Mouse (Mus musculus) ES-Bruce4 (cell line): ENCODE results near the gene Ksr1. TPM values are rescaled to one million over a fixed set of nuclear protein-coding genes. Genes with fewer than 3 reads are reported as not detected.

Experiments used
- H3K27ac ChIP-seq: 2 replicates; pipeline ENCODE4 v1.5.1; 2012; ENCODE audit warnings: low read length, inconsistent platforms; ENCODE audit not compliant: insufficient read depth
- H3K27me3 ChIP-seq: 2 replicates; pipeline ENCODE4 v1.6.1; 2012; ENCODE audit warnings: mild to moderate bottlenecking, low read length, inconsistent platforms; ENCODE audit not compliant: control insufficient read depth, poor library complexity, insufficient read depth, severe bottlenecking
- H3K36me3 ChIP-seq: 2 replicates; pipeline ENCODE4 v1.6.1; 2012; ENCODE audit warnings: inconsistent platforms, mild to moderate bottlenecking, low read length, moderate library complexity; ENCODE audit not compliant: control insufficient read depth, poor library complexity, insufficient read depth, severe bottlenecking
- H3K4me1 ChIP-seq: one replicate; pipeline ENCODE4 v1.8.1; 2011; ENCODE audit warnings: low read length; ENCODE audit not compliant: control insufficient read depth, insufficient read depth
- H3K4me3 ChIP-seq: 2 replicates; pipeline ENCODE4 v1.5.1; 2011; ENCODE audit warnings: low read depth, mild to moderate bottlenecking, low read length
- H3K9ac ChIP-seq: 2 replicates; pipeline ENCODE4 v1.6.1; 2012; ENCODE audit warnings: low read depth, mild to moderate bottlenecking, inconsistent platforms; ENCODE audit not compliant: poor library complexity, severe bottlenecking
- H3K9me3 ChIP-seq: replicated peaks from 2 replicates; pipeline ENCODE4 v1.6.1; 2012; ENCODE audit warnings: mild to moderate bottlenecking, low read length, inconsistent platforms; ENCODE audit not compliant: control insufficient read depth, poor library complexity, insufficient read depth, severe bottlenecking
- CTCF ChIP-seq: IDR thresholded peaks from one replicate; pipeline ENCODE4 v1.8.1; 2011; ENCODE audit warnings: low read depth, low read length
- EP300 ChIP-seq: IDR thresholded peaks from 2 replicates; pipeline ENCODE4 v1.6.1; 2011; ENCODE audit warnings: low read depth, low read length; ENCODE audit not compliant: insufficient read depth
- POLR2A ChIP-seq: IDR thresholded peaks from one replicate; pipeline ENCODE4 v1.8.1; 2011; ENCODE audit warnings: low read length; ENCODE audit not compliant: insufficient read depth
- polyA plus RNA-seq: library from polyadenylated mRNA; stranded (reverse); fragments of >200 nt; gene quantifications from 2 replicates; pipeline ENCODE4 v1.2.4, GENCODE M21; 2011; ENCODE audit warnings: low read depth; ENCODE audit not compliant: missing spikeins, insufficient read depth, insufficient read length

Gene Ksr1
- polyA plus RNA-seq, 1 experiment, result 7.7 TPM

- Histone ChIP-seq H3K9me3 (no peaks in the 10 kb centered on the region), H3K36me3 (no peaks in the 10 kb centered on the region), H3K4me3 (no peak overlapping the region), H3K9ac (no peak overlapping the region), H3K27me3 (no peaks in the 10 kb centered on the region), H3K27ac (no peak overlapping the region), H3K4me1 (no peaks in the 10 kb centered on the region)
- no peak for TF ChIP-seq CTCF
- no peak for TF ChIP-seq POLR2A
- no peak for TF ChIP-seq EP300
These were observed 66.1 kb downstream of the Ksr1 start for GRCm38 (mm10) chr11:79080081-79080480.

DNA sequence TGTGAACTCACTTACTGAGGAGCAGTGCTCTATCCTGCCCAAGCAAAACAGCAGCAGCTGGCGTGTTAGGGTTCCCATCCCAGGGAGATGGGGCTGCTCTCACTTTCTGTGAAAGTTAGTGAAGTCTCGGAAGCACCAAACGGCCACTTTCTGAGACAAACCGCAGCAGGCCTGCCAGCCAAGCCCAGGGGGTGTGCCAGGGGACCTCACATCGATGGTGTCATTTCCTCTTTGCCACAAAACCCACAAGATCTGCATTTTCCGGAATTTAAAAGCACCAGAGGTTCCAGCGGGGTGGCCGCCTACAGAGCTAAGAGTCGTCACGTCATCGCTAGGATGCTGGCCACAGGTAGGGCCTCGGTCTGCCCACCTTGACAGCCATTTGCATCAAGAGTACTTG is 69.7 kb downstream of the Ksr1 start:
- Histone ChIP-seq H3K9me3 (no peaks in the 10 kb centered on the region), H3K27ac (no peak overlapping the region), H3K4me3 (no peak overlapping the region), H3K9ac (no peak overlapping the region), H3K4me1 (no peaks in the 10 kb centered on the region), H3K27me3 (no peaks in the 10 kb centered on the region), H3K36me3 (no peaks in the 10 kb centered on the region)
- no peak for TF ChIP-seq EP300
- no peak for TF ChIP-seq POLR2A
- TF ChIP-seq CTCF, result no peak

DNA sequence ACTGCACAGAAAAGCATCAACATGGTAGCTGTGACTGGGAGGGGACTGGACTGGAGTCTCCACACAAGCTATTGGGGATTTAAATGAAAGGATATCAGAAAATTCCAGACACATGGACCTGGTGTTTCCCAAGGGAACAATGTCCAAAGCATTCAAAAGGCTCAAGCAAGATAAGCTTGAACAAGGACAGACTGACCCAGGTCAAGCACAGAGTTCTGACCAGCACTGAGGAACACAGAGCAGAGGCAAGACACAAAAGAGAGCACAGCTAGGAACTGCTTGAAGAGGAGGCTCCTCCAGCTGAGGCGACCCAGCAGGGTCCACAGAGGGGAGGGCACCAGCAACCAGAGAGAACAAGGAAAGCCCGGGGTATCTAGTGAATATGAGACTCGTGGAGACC is 71.2 kb downstream of the Ksr1 start:
- Histone ChIP-seq H3K4me3 (no peak overlapping the region), H3K27ac (no peak overlapping the region), H3K9me3 (no peaks in the 10 kb centered on the region), H3K9ac (no peak overlapping the region), H3K36me3 (no peaks in the 10 kb centered on the region), H3K4me1 (no peaks in the 10 kb centered on the region), H3K27me3 (no peaks in the 10 kb centered on the region)
- TF ChIP-seq EP300, result no peak
- TF ChIP-seq CTCF, result no peak
- no peak for TF ChIP-seq POLR2A

DNA sequence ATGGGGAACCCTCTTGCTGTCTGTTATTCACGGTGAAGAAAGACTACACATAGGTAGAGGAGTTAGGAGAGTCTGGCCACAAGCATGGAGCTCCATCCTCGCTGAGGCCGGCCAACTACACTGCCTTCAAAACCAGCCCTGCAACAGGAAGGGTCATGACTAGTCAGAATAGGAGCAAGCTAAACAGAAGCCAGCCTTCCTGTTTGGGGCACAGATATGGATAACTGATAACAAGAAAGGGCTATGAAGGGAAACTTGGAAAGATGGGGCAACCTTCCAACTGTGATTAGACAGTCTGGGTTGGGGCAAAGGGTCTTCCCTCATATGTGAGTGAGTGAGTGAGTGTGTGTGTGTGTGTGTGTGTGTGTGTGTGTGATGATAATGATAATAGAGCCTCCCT is 71.6 kb downstream of the Ksr1 start:
- TF ChIP-seq EP300, result no peak
- TF ChIP-seq CTCF, result no peak
- no peak for TF ChIP-seq POLR2A
- H3K9ac ChIP-seq, result no peak overlapping the region
- H3K27ac ChIP-seq, result no peak overlapping the region
- no peak overlapping the region for H3K4me3 ChIP-seq
- no peaks in the 10 kb centered on the region for H3K36me3 ChIP-seq
- no peaks in the 10 kb centered on the region for H3K27me3 ChIP-seq
- no peaks in the 10 kb centered on the region for H3K4me1 ChIP-seq
- no peaks in the 10 kb centered on the region for H3K9me3 ChIP-seq

GRCm38 (mm10) chr11:79073583-79073982 is 72.6 kb downstream of the Ksr1 start:
- no peaks in the 10 kb centered on the region for H3K27me3 ChIP-seq
- TF ChIP-seq POLR2A, result no peak
- no peak for TF ChIP-seq CTCF
- no peaks in the 10 kb centered on the region for H3K36me3 ChIP-seq
- H3K4me3 ChIP-seq, result no peak overlapping the region
- H3K9me3 ChIP-seq, result no peaks in the 10 kb centered on the region
- no peak overlapping the region for H3K27ac ChIP-seq
- no peak overlapping the region for H3K9ac ChIP-seq
- H3K4me1 ChIP-seq, result no peaks in the 10 kb centered on the region

GRCm38 (mm10) chr11:79072108-79072507 is 74.1 kb downstream of the Ksr1 start:
- Histone ChIP-seq H3K36me3 (no peaks in the 10 kb centered on the region), H3K27ac (no peak overlapping the region), H3K27me3 (no peaks in the 10 kb centered on the region), H3K9ac (no peak overlapping the region), H3K4me1 (no peaks in the 10 kb centered on the region), H3K9me3 (no peaks in the 10 kb centered on the region), H3K4me3 (no peak overlapping the region)
- TF ChIP-seq POLR2A, result no peak
- TF ChIP-seq CTCF, result no peak
- TF ChIP-seq EP300, result no peak
